Mouse (Mus musculus): Measurements from ENCODE around the gene Suz12. TPM values are rescaled to one million over a fixed set of nuclear protein-coding genes. Genes with fewer than 3 reads are reported as not detected.

Suz12 gene
- total and polyA plus RNA-seq, 3 experiments, result 33.2 to 191 (median 43.9) TPM

DNA sequence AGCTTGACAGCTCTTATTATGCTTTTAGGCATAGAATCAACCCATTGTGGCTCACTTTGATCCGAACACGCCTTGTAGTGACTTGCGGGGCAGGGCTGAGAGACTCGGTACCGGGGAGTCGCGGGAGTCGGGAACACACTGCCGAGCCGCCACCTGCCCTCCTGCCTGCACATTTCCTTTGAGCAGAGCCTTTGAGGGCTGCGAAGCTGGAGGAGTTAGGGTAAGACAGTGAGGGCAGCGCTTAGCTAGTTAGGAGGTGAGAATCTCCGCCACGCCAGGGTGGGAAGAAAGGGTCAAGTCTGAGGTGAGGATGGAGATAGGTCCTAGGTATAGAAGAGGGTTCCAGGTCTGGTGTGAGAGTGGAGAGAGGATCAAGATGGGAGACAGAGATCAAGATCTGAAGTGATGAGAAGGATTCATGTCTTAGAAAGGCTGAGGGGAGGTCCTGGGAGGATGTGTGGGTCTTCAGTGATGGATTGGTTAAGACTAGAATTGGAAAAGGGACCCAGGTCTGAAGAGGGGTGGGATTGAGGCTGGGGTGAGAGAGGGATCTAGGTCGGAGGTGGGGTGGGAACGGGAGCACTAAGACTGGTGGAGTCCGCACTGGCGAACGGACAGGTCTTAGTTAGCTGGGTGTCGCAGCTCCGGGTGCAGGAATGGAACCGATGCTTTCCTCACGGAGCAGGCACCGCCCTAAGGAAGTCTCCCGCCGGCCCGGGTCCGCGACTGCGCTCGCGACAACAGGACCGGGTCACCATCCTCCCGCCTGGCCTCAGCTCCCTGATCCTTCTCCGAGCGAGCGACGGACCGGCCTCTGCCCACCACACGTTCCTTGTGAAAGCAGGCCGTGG is 19.1 kb upstream of the Suz12 start:
- H3K27ac ChIP-seq (ENCODE audit: control insufficient read depth, low read depth, low read length), result no peak overlapping the region
- no peak overlapping the region for H3K4me3 ChIP-seq (ENCODE audit: control insufficient read depth in 1 of 2, insufficient read depth in 1 of 2, low read depth in 2 of 2, low read length in 2 of 2)
- no peaks in the 10 kb centered on the region for H3K9me3 ChIP-seq (replicated peaks; ENCODE audit: insufficient read depth, low read length)
- H3K27me3 ChIP-seq (ENCODE audit: control insufficient read depth in 1 of 2, insufficient read depth in 2 of 2, low read length in 2 of 2), result no peaks in the 10 kb centered on the region
- DNase-seq (ENCODE audit: low read depth, low spot score), result no peak
- H3K79me2 ChIP-seq (ENCODE audit: control insufficient read depth, insufficient read depth, low read length, poor library complexity), result no peaks in the 10 kb centered on the region
- TF ChIP-seq ELF1 (IDR thresholded peaks at IDR 0.05; ENCODE audit: low read depth, low read length), result no peak
- no peak for TF ChIP-seq GABPA (IDR thresholded peaks at IDR 0.05; ENCODE audit: low read depth, low read length)
- TF ChIP-seq POLR2AphosphoS2 (IDR thresholded peaks at IDR 0.05; ENCODE audit: low read length), result no peak
- TF ChIP-seq POLR2AphosphoS5 (IDR thresholded peaks at IDR 0.05; ENCODE audit: borderline replicate concordance, low read depth, low read length), result no peak
- peaks cover 0 to 6% of the 10 kb centered on the region in 2 experiments; a peak in 2 of 4 replicates for H3K36me3 ChIP-seq (ENCODE audit: control insufficient read depth in 1 of 2, insufficient read depth in 2 of 2, low read length in 2 of 2)
- H3K4me1 ChIP-seq (ENCODE audit: control insufficient read depth in 1 of 2, insufficient read depth in 2 of 2, low read length in 2 of 2), result peaks cover 0 to 9% of the 10 kb centered on the region in 2 experiments; a peak in 2 of 4 replicates
- no peak overlapping the region for H3K9ac ChIP-seq (ENCODE audit: control insufficient read depth, low read depth, low read length, poor library complexity, severe bottlenecking)

DNA sequence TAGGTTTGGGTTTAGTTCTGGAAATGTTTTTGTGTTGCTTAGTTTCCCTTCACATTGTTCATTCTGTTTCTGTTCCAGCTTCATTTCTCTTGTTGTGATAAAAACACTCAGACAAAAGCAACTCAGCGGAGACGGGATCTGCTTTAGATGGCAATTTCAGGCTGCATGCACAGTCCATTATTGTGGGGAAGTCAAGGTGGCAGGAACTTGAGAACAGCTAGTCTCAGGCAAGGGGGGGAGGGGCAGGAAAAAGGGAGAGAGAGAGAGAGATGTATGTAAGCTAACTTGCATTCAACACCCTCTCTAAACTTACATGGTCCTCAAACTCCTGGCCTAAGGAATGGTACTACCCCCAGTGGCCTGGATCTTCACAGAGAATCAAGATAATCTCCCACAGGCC is 17.5 kb upstream of the Suz12 start:
- Histone ChIP-seq H3K27me3 (ENCODE audit: control insufficient read depth in 1 of 2, insufficient read depth in 2 of 2, low read length in 2 of 2) (no peaks in the 10 kb centered on the region), H3K79me2 (ENCODE audit: control insufficient read depth, insufficient read depth, low read length, poor library complexity) (no peaks in the 10 kb centered on the region), H3K4me3 (ENCODE audit: control insufficient read depth in 1 of 2, insufficient read depth in 1 of 2, low read depth in 2 of 2, low read length in 2 of 2) (no peak overlapping the region), H3K9me3 (replicated peaks; ENCODE audit: insufficient read depth, low read length) (no peaks in the 10 kb centered on the region), H3K4me1 (ENCODE audit: control insufficient read depth in 1 of 2, insufficient read depth in 2 of 2, low read length in 2 of 2) (peaks cover 0 to 9% of the 10 kb centered on the region in 2 experiments; a peak in 2 of 4 replicates), H3K9ac (ENCODE audit: control insufficient read depth, low read depth, low read length, poor library complexity, severe bottlenecking) (no peak overlapping the region), H3K27ac (ENCODE audit: control insufficient read depth, low read depth, low read length) (no peak overlapping the region), H3K36me3 (ENCODE audit: control insufficient read depth in 1 of 2, insufficient read depth in 2 of 2, low read length in 2 of 2) (peaks cover 0 to 6% of the 10 kb centered on the region in 2 experiments; a peak in 2 of 4 replicates)
- no peak for TF ChIP-seq ZKSCAN1 (IDR thresholded peaks at IDR 0.05; ENCODE audit: low read depth, low read length)
- TF ChIP-seq MEF2A (IDR thresholded peaks at IDR 0.05; ENCODE audit: extremely low read depth, insufficient replicate concordance, low read depth, low read length, poor library complexity, severe bottlenecking), result no peak
- no peak for TF ChIP-seq HCFC1 (IDR thresholded peaks at IDR 0.05; ENCODE audit: low read depth, low read length)
- TF ChIP-seq ELF1 (IDR thresholded peaks at IDR 0.05; ENCODE audit: low read depth, low read length), result no peak
- TF ChIP-seq MAX (IDR thresholded peaks at IDR 0.05; ENCODE audit: low read length), result no peak
- TF ChIP-seq BHLHE40 (IDR thresholded peaks at IDR 0.05; ENCODE audit: borderline replicate concordance, low read depth, low read length), result no peak
- TF ChIP-seq SMC3 (IDR thresholded peaks at IDR 0.05; ENCODE audit: low read depth, low read length), result no peak
- TF ChIP-seq ZC3H11A (IDR thresholded peaks at IDR 0.05; ENCODE audit: low read depth, low read length), result no peak
- TF ChIP-seq TCF12 (IDR thresholded peaks at IDR 0.05; ENCODE audit: low read depth, low read length), result no peak
- no peak for TF ChIP-seq RAD21 (IDR thresholded peaks at IDR 0.05; ENCODE audit: low read depth, low read length)
- no peak for DNase-seq (ENCODE audit: low read depth, low spot score)
